9 mouse cellular contexts compared by ENCODE assay signal in genomic region chr4:31965208-31965607, GRCm38 (mm10). TPM values are rescaled to one million over a fixed set of nuclear protein-coding genes. Genes with fewer than 3 reads are reported as not detected.
DNase-seq lines count a peak whose midpoint lies in the region; ATAC-seq and TF ChIP-seq lines count a peak whose summit lies in the region.
"Had no signal": no experiment of that assay in that cellular context is flagged by ENCODE, and none has a peak within 500 bp of the region (broad histone marks: within the 10 kb centered on the region; RNA-seq: fewer than 3 reads in every experiment).

No protein-coding gene starts in this region.

- no peak for ATAC-seq in lung, embryonic 14.5 days (ENCODE audit: insufficient read depth)
- no peak for ATAC-seq in limb, embryonic 11.5 days (ENCODE audit: insufficient number of reproducible peaks, low FRiP score, low TSS enrichment, low read depth)
- no peak for ATAC-seq in neural tube, embryonic 14.5 days (ENCODE audit: low read depth)

- peak overlapping the region; percentile 73 for H3K4me3 ChIP-seq in lung, embryonic 14.5 days (ENCODE audit: low read depth, low read length)
- H3K4me3 ChIP-seq in forebrain, embryonic 10.5 days = peak overlapping the region; percentile 90
- peak overlapping the region; percentile 76 for H3K4me3 ChIP-seq in limb, embryonic 11.5 days (ENCODE audit: low read depth, low read length)
- H3K4me3 ChIP-seq in neural tube, embryonic 14.5 days (ENCODE audit: low read depth, low read length) = 0 out of 2 replicates have a peak overlapping the region, but pooled peaks have one; percentile 81

- TF ChIP-seq CTCF in lung, embryonic 14.5 days (IDR thresholded peaks at IDR 0.05; ENCODE audit: low read depth) = no peak

- WGBS in lung, embryonic 14.5 days = 34% methylated on average over 2 of the region's 2 CpGs
- 61% methylated on average over 2 of the region's 2 CpGs for WGBS in forebrain, embryonic 10.5 days
- WGBS in limb, embryonic 11.5 days = 57% methylated on average over 2 of the region's 2 CpGs
- WGBS in neural tube, embryonic 14.5 days = 56% methylated on average over 2 of the region's 2 CpGs

- H3K4me1 ChIP-seq in lung, embryonic 14.5 days (ENCODE audit: insufficient read depth) = peaks cover 3% of the 10 kb centered on the region; the same call in 1 of the 2 replicates
- peaks cover 25% of the 10 kb centered on the region for H3K4me1 ChIP-seq in forebrain, embryonic 10.5 days
- H3K4me1 ChIP-seq in limb, embryonic 11.5 days (ENCODE audit: control insufficient read depth, insufficient read depth, low read length) = 0 out of 2 replicates have a peak, but pooled peaks cover 5% of the 10 kb centered on the region
- H3K4me1 ChIP-seq in neural tube, embryonic 14.5 days (ENCODE audit: control insufficient read depth, insufficient read depth, low read length) = peaks cover 13% of the 10 kb centered on the region

- no peaks in the 10 kb centered on the region for H3K27me3 ChIP-seq in lung, embryonic 14.5 days (ENCODE audit: insufficient read depth, low read length)
- no peaks in the 10 kb centered on the region for H3K27me3 ChIP-seq in forebrain, embryonic 10.5 days (ENCODE audit: poor library complexity, severe bottlenecking)
- H3K27me3 ChIP-seq in limb, embryonic 11.5 days (ENCODE audit: control insufficient read depth, insufficient read depth, low read length) = no peaks in the 10 kb centered on the region
- H3K27me3 ChIP-seq in neural tube, embryonic 14.5 days (ENCODE audit: control insufficient read depth, insufficient read depth, low read length) = no peaks in the 10 kb centered on the region

- H3K9ac ChIP-seq in lung, embryonic 14.5 days = peak overlapping the region; percentile 94
- no peak overlapping the region for H3K9ac ChIP-seq in limb, embryonic 11.5 days (ENCODE audit: low read length)
- no peak overlapping the region for H3K9ac ChIP-seq in neural tube, embryonic 14.5 days (replicated peaks; ENCODE audit: low read depth, low read length)

- H3K36me3 ChIP-seq in lung, embryonic 14.5 days (ENCODE audit: insufficient read depth) = no peaks in the 10 kb centered on the region
- no peaks in the 10 kb centered on the region for H3K36me3 ChIP-seq in forebrain, embryonic 10.5 days (replicated peaks)
- no peaks in the 10 kb centered on the region for H3K36me3 ChIP-seq in limb, embryonic 11.5 days (ENCODE audit: control insufficient read depth, insufficient read depth, low read length)
- no peaks in the 10 kb centered on the region for H3K36me3 ChIP-seq in neural tube, embryonic 14.5 days (ENCODE audit: control insufficient read depth, insufficient read depth, low read length)

- DNase-seq in lung, embryonic 14.5 days = no peak
- no peak for DNase-seq in lung, postnatal 25 days (ENCODE audit: low spot score)
- DNase-seq in forebrain, embryonic 10.5 days (ENCODE audit: extremely low spot score, low spot score) = no peak
- no peak for DNase-seq in limb, embryonic 11.5 days (ENCODE audit: low spot score)
- no peak for DNase-seq in adrenal gland, adult 8-10 months
- no peak for DNase-seq in thymus, postnatal 14 days
- DNase-seq in thymus, postnatal 4 days = no peak
- DNase-seq: adrenal gland, postnatal 14 days had no signal

- H3K9me3 ChIP-seq in lung, embryonic 14.5 days (ENCODE audit: low read depth, low read length) = no peaks in the 10 kb centered on the region
- H3K9me3 ChIP-seq in forebrain, embryonic 10.5 days = no peaks in the 10 kb centered on the region
- no peaks in the 10 kb centered on the region for H3K9me3 ChIP-seq in limb, embryonic 11.5 days (ENCODE audit: control insufficient read depth, low read length)
- no peaks in the 10 kb centered on the region for H3K9me3 ChIP-seq in neural tube, embryonic 14.5 days (ENCODE audit: control insufficient read depth, low read length)

- H3K27ac ChIP-seq in lung, embryonic 14.5 days (ENCODE audit: low read depth) = no peak overlapping the region
- no peak overlapping the region for H3K27ac ChIP-seq in forebrain, embryonic 10.5 days
- H3K27ac ChIP-seq in limb, embryonic 11.5 days (replicated peaks; ENCODE audit: low read depth, low read length) = no peak overlapping the region
- no peak overlapping the region for H3K27ac ChIP-seq in neural tube, embryonic 14.5 days (ENCODE audit: low read depth, low read length)

- H3K4me2 ChIP-seq in lung, embryonic 14.5 days = peak overlapping the region; percentile 71
- H3K4me2 ChIP-seq in limb, embryonic 11.5 days (ENCODE audit: low read depth, severe bottlenecking) = peak overlapping the region; percentile 71; the same call in 1 of the 2 replicates
- peak overlapping the region; percentile 60 for H3K4me2 ChIP-seq in neural tube, embryonic 14.5 days (ENCODE audit: low read depth, low read length)

RNA-seq across cellular contexts. Expression of gene Map3k7, which starts 1.3 kb away (rescaled TPM):
- polyA plus RNA-seq in lung, embryonic 14.5 days (2014; fragmentation: Nextera tagmentation; extraction: Ambion mirVana) = 47.5 TPM in 2 replicates
- 43.3 and 47.0 TPM in 2 replicates for polyA plus RNA-seq in forebrain, embryonic 10.5 days (2016; fragmentation: Nextera tagmentation; extraction: Ambion mirVana)
- polyA plus RNA-seq in limb, embryonic 11.5 days (2014; fragmentation: Nextera tagmentation; extraction: Ambion mirVana) = 55.1 and 55.2 TPM in 2 replicates
- 33.7 and 34.8 TPM in 2 replicates for polyA plus RNA-seq in neural tube, embryonic 14.5 days (2014; fragmentation: Nextera tagmentation; extraction: Ambion mirVana)
- total RNA-seq in adrenal gland, adult 8-10 months (2022) = 10 to 100 TPM; 44.5 to 61.1 (median 56.4) TPM
